Mouse (Mus musculus): ENCODE results near the gene Mvd.

DNA sequence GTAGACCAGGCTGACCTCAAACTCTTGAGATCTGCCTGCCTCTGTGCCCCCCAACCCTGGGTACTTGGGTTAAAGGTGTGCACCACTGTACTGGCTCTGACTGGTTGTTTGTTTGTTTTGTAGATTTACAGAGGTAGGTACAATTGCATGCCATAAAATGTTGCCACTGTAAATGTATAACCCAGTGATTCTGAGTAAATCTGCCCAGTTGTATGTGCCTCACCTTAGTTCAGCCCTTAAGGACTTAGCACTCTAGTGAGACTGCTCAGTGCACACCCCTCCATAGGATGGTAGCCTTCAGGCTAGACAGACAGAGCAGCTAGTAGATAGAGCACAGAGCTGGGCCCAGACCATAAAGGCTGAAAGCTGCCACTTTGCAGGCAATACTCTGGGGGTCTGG, 49.5 kb downstream of the Mvd start:
- TF ChIP-seq CTCF (IDR thresholded peaks at IDR 0.05; ENCODE audit: extremely low read depth, insufficient read length, insufficient replicate concordance, low read depth, low read length) (no peak), POLR2A (IDR thresholded peaks at IDR 0.05; ENCODE audit: low read depth, low read length) (no peak)

Measured in small intestine, adult 2 months (tissue).